Mouse (Mus musculus): Measurements from ENCODE around the gene Hmgcr. TPM values are rescaled to one million over a fixed set of nuclear protein-coding genes. Genes with fewer than 3 reads are reported as not detected.

Hmgcr gene
- polyA plus RNA-seq, 1 experiment from 2014 or later: 222 TPM

GRCm38 (mm10) chr13:96689901-96690300, 19.2 kb upstream of the Hmgcr start:
- H3K9me3 ChIP-seq (ENCODE audit: control insufficient read depth, low read length): no peaks in the 10 kb centered on the region

GRCm38 (mm10) chr13:96687261-96687660, 16.5 kb upstream of the Hmgcr start:
- H3K27ac ChIP-seq (ENCODE audit: low read length): no peak overlapping the region
- WGBS: 93% methylated on average over 9 of the region's 9 CpGs
- no peak overlapping the region for H3K4me2 ChIP-seq (ENCODE audit: low read length)
- H3K4me3 ChIP-seq (replicated peaks; ENCODE audit: low read length): no peak overlapping the region
- no peaks in the 10 kb centered on the region for H3K4me1 ChIP-seq (replicated peaks; ENCODE audit: control insufficient read depth, insufficient read depth, low read length)
- ATAC-seq: no peak
- no peaks in the 10 kb centered on the region for H3K36me3 ChIP-seq (ENCODE audit: control insufficient read depth, insufficient read depth)
- H3K9ac ChIP-seq (replicated peaks; ENCODE audit: low read depth, low read length): no peak overlapping the region
- no peaks in the 10 kb centered on the region for H3K9me3 ChIP-seq (ENCODE audit: control insufficient read depth, low read length)
- no peaks in the 10 kb centered on the region for H3K27me3 ChIP-seq (replicated peaks; ENCODE audit: control insufficient read depth, insufficient read depth, low read length)

More at GRCm38 (mm10) chr13:96689901-96690300, 19.2 kb upstream of the Hmgcr start:
- Histone ChIP-seq H3K9ac (replicated peaks; ENCODE audit: low read depth, low read length) (no peak overlapping the region), H3K27me3 (replicated peaks; ENCODE audit: control insufficient read depth, insufficient read depth, low read length) (no peaks in the 10 kb centered on the region), H3K36me3 (ENCODE audit: control insufficient read depth, insufficient read depth) (no peaks in the 10 kb centered on the region), H3K4me2 (ENCODE audit: low read length) (no peak overlapping the region), H3K4me3 (replicated peaks; ENCODE audit: low read length) (no peak overlapping the region), H3K27ac (ENCODE audit: low read length) (no peak overlapping the region), H3K4me1 (replicated peaks; ENCODE audit: control insufficient read depth, insufficient read depth, low read length) (no peaks in the 10 kb centered on the region)
- no peak for ATAC-seq
- WGBS: 93% methylated on average over 5 of the region's 5 CpGs

- 91% methylated on average over 5 of the region's 5 CpGs for WGBS
- H3K9ac ChIP-seq (replicated peaks; ENCODE audit: low read depth, low read length): no peak overlapping the region
- no peak overlapping the region for H3K4me3 ChIP-seq (replicated peaks; ENCODE audit: low read length)
- no peaks in the 10 kb centered on the region for H3K36me3 ChIP-seq (ENCODE audit: control insufficient read depth, insufficient read depth)
- no peaks in the 10 kb centered on the region for H3K9me3 ChIP-seq (ENCODE audit: control insufficient read depth, low read length)
- no peak overlapping the region for H3K27ac ChIP-seq (ENCODE audit: low read length)
- ATAC-seq: no peak
- no peaks in the 10 kb centered on the region for H3K27me3 ChIP-seq (replicated peaks; ENCODE audit: control insufficient read depth, insufficient read depth, low read length)
- H3K4me2 ChIP-seq (ENCODE audit: low read length): no peak overlapping the region
- H3K4me1 ChIP-seq (replicated peaks; ENCODE audit: control insufficient read depth, insufficient read depth, low read length): peaks cover 3% of the 10 kb centered on the region
These were observed 14.0 kb upstream of the Hmgcr start for GRCm38 (mm10) chr13:96684779-96685178.

GRCm38 (mm10) chr13:96681088-96681620, 10.4 kb upstream of the Hmgcr start:
- no peak for ATAC-seq
- peaks cover 3% of the 10 kb centered on the region for H3K4me1 ChIP-seq (replicated peaks; ENCODE audit: control insufficient read depth, insufficient read depth, low read length)

GRCm38 (mm10) chr13:96680163-96681087, 9.7 kb upstream of the Hmgcr start:
- WGBS: 60% methylated on average over 9 of the region's 9 CpGs

More at GRCm38 (mm10) chr13:96681088-96681620, 10.4 kb upstream of the Hmgcr start:
- Histone ChIP-seq H3K27me3 (replicated peaks; ENCODE audit: control insufficient read depth, insufficient read depth, low read length) (no peaks in the 10 kb centered on the region), H3K4me3 (replicated peaks; ENCODE audit: low read length) (no peak overlapping the region), H3K27ac (ENCODE audit: low read length) (no peak overlapping the region), H3K4me2 (ENCODE audit: low read length) (no peak overlapping the region), H3K36me3 (ENCODE audit: control insufficient read depth, insufficient read depth) (no peaks in the 10 kb centered on the region), H3K9ac (replicated peaks; ENCODE audit: low read depth, low read length) (no peak overlapping the region), H3K9me3 (ENCODE audit: control insufficient read depth, low read length) (no peaks in the 10 kb centered on the region)

GRCm38 (mm10) chr13:96678616-96679015, 7.9 kb upstream of the Hmgcr start:
- no peak overlapping the region for H3K4me3 ChIP-seq (replicated peaks; ENCODE audit: low read length)
- H3K27me3 ChIP-seq (replicated peaks; ENCODE audit: control insufficient read depth, insufficient read depth, low read length): no peaks in the 10 kb centered on the region
- no peak overlapping the region for H3K9ac ChIP-seq (replicated peaks; ENCODE audit: low read depth, low read length)
- H3K36me3 ChIP-seq (ENCODE audit: control insufficient read depth, insufficient read depth): no peaks in the 10 kb centered on the region
- 85% methylated on average over 6 of the region's 6 CpGs for WGBS
- H3K4me1 ChIP-seq (replicated peaks; ENCODE audit: control insufficient read depth, insufficient read depth, low read length): peaks cover 3% of the 10 kb centered on the region
- no peak overlapping the region for H3K27ac ChIP-seq (ENCODE audit: low read length)
- no peaks in the 10 kb centered on the region for H3K9me3 ChIP-seq (ENCODE audit: control insufficient read depth, low read length)
- no peak overlapping the region for H3K4me2 ChIP-seq (ENCODE audit: low read length)
- ATAC-seq: no peak

More at GRCm38 (mm10) chr13:96680163-96681087, 9.7 kb upstream of the Hmgcr start:
- no peak overlapping the region for H3K9ac ChIP-seq (replicated peaks; ENCODE audit: low read depth, low read length)
- H3K27me3 ChIP-seq (replicated peaks; ENCODE audit: control insufficient read depth, insufficient read depth, low read length): no peaks in the 10 kb centered on the region
- no peak overlapping the region for H3K27ac ChIP-seq (ENCODE audit: low read length)
- no peak overlapping the region for H3K4me2 ChIP-seq (ENCODE audit: low read length)
- peaks cover 3% of the 10 kb centered on the region for H3K4me1 ChIP-seq (replicated peaks; ENCODE audit: control insufficient read depth, insufficient read depth, low read length)
- H3K4me3 ChIP-seq (replicated peaks; ENCODE audit: low read length): no peak overlapping the region
- ATAC-seq: no peak
- no peaks in the 10 kb centered on the region for H3K36me3 ChIP-seq (ENCODE audit: control insufficient read depth, insufficient read depth)
- H3K9me3 ChIP-seq (ENCODE audit: control insufficient read depth, low read length): no peaks in the 10 kb centered on the region

DNA sequence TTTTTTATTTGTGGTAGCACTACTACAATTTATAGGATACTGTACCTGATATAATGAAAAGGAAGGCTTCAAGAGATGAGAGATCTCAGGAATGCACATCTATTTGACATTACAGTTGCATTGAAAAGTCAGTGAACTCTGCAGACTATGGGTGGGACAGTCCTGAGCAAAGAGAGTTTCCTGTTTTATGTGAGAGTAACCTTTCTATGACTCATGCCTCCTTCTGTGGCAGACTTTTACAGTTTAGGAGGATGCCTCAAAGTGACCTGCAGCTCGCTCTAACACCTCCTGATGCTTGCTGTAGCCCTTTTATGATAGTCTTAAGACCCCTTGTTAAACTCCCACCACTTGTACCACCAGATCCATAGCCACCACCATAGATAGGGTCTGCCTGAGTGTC, 6.3 kb upstream of the Hmgcr start:
- no peaks in the 10 kb centered on the region for H3K36me3 ChIP-seq (ENCODE audit: control insufficient read depth, insufficient read depth)
- H3K9me3 ChIP-seq (ENCODE audit: control insufficient read depth, low read length): no peaks in the 10 kb centered on the region
- peaks cover 3% of the 10 kb centered on the region for H3K4me1 ChIP-seq (replicated peaks; ENCODE audit: control insufficient read depth, insufficient read depth, low read length)
- H3K9ac ChIP-seq (replicated peaks; ENCODE audit: low read depth, low read length): no peak overlapping the region
- no peak overlapping the region for H3K4me3 ChIP-seq (replicated peaks; ENCODE audit: low read length)
- no peak overlapping the region for H3K27ac ChIP-seq (ENCODE audit: low read length)
- H3K4me2 ChIP-seq (ENCODE audit: low read length): no peak overlapping the region
- H3K27me3 ChIP-seq (replicated peaks; ENCODE audit: control insufficient read depth, insufficient read depth, low read length): no peaks in the 10 kb centered on the region
- ATAC-seq: no peak
- 89% methylated on average over 1 of the region's 1 CpGs for WGBS

GRCm38 (mm10) chr13:96675756-96676155, 5.0 kb upstream of the Hmgcr start:
- no peak overlapping the region for H3K9ac ChIP-seq (replicated peaks; ENCODE audit: low read depth, low read length)
- no peak overlapping the region for H3K4me2 ChIP-seq (ENCODE audit: low read length)
- H3K4me3 ChIP-seq (replicated peaks; ENCODE audit: low read length): no peak overlapping the region
- no peaks in the 10 kb centered on the region for H3K36me3 ChIP-seq (ENCODE audit: control insufficient read depth, insufficient read depth)
- no peaks in the 10 kb centered on the region for H3K27me3 ChIP-seq (replicated peaks; ENCODE audit: control insufficient read depth, insufficient read depth, low read length)
- H3K4me1 ChIP-seq (replicated peaks; ENCODE audit: control insufficient read depth, insufficient read depth, low read length): peaks cover 8% of the 10 kb centered on the region
- 81% methylated on average over 6 of the region's 6 CpGs for WGBS
- H3K27ac ChIP-seq (ENCODE audit: low read length): no peak overlapping the region
- H3K9me3 ChIP-seq (ENCODE audit: control insufficient read depth, low read length): no peaks in the 10 kb centered on the region
- ATAC-seq: no peak

DNA sequence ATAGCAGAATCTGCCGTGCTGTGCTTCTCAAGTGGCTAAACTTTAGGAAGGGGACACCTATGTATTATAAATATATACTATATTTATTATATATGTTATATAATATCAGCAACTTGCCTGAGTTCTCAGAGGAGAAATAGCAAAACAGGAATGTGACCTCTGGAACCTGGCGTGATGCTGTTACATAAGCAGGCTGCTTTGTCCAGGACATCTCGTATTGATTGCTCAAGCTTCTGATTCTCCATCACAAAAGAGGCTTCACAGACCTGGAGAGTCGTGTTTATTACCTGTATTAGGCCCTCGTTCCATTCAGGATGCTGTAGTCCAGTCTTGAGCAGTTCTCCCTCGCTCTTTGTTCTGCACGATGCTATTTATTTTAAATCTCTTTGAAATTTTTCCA, 3.1 kb upstream of the Hmgcr start:
- Histone ChIP-seq H3K27ac (ENCODE audit: low read length) (no peak overlapping the region), H3K4me1 (replicated peaks; ENCODE audit: control insufficient read depth, insufficient read depth, low read length) (peaks cover 14% of the 10 kb centered on the region), H3K9me3 (ENCODE audit: control insufficient read depth, low read length) (no peaks in the 10 kb centered on the region), H3K9ac (replicated peaks; ENCODE audit: low read depth, low read length) (no peak overlapping the region), H3K27me3 (replicated peaks; ENCODE audit: control insufficient read depth, insufficient read depth, low read length) (no peaks in the 10 kb centered on the region), H3K4me2 (ENCODE audit: low read length) (no peak overlapping the region), H3K36me3 (ENCODE audit: control insufficient read depth, insufficient read depth) (no peaks in the 10 kb centered on the region), H3K4me3 (replicated peaks; ENCODE audit: low read length) (no peak overlapping the region)
- WGBS: 82% methylated on average over 7 of the region's 7 CpGs
- no peak for ATAC-seq
